Mouse (Mus musculus) inflammation-experienced regulatory T-cells, adult 16 weeks (primary cell): ENCODE results near the gene Exoc3. TPM values are rescaled to one million over a fixed set of nuclear protein-coding genes. Genes with fewer than 3 reads are reported as not detected.

ENCODE experiments used
- polyA plus RNA-seq: library from polyadenylated mRNA; unstranded; fragments of 100-300 nt; shearing (Covaris generic); gene quantifications from one replicate; pipeline ENCODE4 v1.2.1, GENCODE M21; 2017

Exoc3 gene
- 102 TPM for polyA plus RNA-seq

DNA sequence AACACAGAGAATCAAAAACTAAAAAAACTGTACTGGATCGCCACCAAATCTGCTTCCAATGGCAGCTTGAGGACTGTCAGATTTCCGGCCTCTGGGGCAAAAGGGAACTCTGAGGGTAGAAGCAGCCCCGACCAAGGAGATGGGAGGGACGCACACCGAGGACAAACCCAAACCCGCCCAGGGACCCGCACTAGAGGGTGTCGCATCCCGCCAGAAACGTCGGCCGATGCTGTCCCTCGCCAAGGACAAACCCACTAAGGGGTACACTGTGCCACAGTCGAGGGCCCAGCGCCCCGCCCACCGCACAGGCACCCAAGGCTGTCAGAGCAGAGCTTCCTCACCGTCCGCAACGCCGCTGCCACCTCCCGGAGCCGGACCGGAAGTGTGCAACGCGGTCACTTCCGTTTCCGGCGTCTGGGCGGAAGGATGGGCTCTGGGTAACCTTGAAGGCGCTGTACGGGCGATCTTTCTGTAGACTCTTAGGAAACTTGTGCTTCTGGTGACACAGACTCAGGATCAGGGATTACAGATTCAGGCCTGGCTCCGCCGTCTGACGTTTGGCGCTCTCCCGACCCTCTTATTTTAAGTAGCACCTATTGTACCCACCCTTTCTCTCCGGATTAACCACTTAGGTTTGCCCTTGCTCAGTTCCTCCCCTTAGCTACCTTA, at the start of gene Exoc3:
Exoc3 (minus strand) TSS at position 416 of the 669 bp plus-strand sequence.

DNA sequence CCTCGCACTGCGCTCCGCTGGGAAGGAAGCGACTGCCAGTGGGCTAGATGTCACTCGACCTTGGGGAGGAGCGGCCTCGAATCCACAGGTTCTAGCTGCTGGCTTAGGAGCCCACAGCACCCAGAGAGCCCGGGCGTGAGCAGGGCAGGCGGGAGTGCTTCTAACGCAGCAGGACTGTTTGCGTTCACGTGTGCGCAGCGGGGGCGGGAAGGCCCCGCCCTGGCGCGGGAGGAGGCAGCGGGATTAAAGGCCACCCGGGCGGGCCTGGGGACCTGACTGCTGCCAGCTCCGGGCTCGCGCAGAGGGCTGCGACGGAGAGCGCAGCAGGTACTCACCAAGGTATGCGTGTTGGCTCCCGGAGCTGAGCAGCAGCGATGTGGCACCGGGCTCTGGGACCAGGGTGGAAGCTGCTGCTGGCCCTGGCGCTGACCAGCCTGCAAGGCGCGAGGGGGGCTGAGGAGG, 87.4 kb downstream of the Exoc3 start, which contains the start of gene Slc9a3:
Slc9a3 (plus strand) TSS at position 317 of the 462 bp plus-strand sequence.

Other genes with a start within 250 kb of the Exoc3 start
- not detected for gene Zdhhc11, start 244.9 kb downstream of the Exoc3 start, polyA plus RNA-seq
- gene Tppp, start 199.3 kb downstream of the Exoc3 start, polyA plus RNA-seq = 1.8 TPM
- 5.9 TPM for gene Cep72, start 146.4 kb downstream of the Exoc3 start, polyA plus RNA-seq
- gene Slc9a3, start 87.3 kb downstream of the Exoc3 start, polyA plus RNA-seq = not detected
- gene Ahrr, start 83.6 kb upstream of the Exoc3 start, polyA plus RNA-seq = 0.52 TPM
- 197 TPM for gene Pdcd6, start 108.8 kb upstream of the Exoc3 start, polyA plus RNA-seq
- gene Sdha, start 141.5 kb upstream of the Exoc3 start, polyA plus RNA-seq = 395 TPM
- 39.3 TPM for gene Ccdc127, start 141.6 kb upstream of the Exoc3 start, polyA plus RNA-seq
- not detected for gene Lrrc14b, start 155.3 kb upstream of the Exoc3 start, polyA plus RNA-seq
- gene Zfp72, start 182.1 kb upstream of the Exoc3 start, polyA plus RNA-seq = 3.5 TPM
- gene Ftl1-ps1, start 191.0 kb upstream of the Exoc3 start, polyA plus RNA-seq = 50.3 TPM